Mouse (Mus musculus) c-Kit-positive CD71-positive TER-119-positive erythroid progenitor cells, embryonic 14.5 days (primary cell): ENCODE measurements around the gene Drd1.

Experiments used
- DNase-seq: peaks from one replicate; pipeline ENCODE4 v3.0.0-alpha.2; 2013; ENCODE audit warnings: low spot score

The Drd1 gene

DNA sequence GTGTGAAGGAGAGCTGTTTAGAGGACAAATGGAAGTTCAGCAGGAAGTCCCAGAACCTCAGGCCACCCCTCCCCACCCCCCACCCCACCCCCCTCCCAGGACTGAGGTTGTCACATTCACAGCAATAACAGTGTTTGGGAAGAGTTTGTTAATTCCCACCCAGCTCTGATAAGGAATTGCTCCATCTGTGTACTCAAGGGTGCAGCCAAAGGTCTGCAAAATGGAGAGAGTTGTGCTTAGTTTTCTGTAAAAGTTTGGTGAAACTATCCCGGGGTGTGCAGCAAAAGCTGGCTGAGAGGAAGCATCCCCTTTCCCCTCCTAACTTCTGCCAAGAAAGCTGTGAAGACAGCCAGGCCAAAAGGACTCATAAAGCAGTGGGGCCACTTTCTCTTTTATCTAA lies 17.6 kb upstream of the Drd1 start:
- no peak for DNase-seq

DNA sequence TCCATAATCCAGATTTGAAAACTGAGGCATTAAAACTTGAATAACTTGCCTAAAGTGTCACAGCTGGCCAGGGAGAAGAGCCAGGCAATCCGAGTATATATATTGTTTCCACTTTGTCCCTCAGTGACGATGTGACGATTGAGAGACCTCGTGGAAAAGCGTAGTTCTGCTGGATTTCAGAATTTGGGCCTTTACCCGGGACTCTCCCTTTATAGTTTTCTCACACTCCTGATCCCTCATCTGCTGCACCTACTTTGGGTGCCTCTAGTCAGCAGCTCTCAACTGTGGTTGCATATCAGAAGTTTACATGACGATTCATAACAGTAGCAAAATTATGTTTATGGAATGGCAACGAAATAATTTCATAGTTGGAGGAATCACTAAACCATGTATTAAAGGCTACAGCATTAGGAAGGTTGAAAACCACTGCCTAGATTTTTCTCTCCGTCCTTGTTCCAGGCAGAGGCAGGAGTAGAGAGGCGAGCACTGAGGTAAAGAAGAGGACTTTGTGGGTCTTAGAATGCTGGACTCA lies 17.1 kb upstream of the Drd1 start:
- peak; percentile 27 for DNase-seq

DNA sequence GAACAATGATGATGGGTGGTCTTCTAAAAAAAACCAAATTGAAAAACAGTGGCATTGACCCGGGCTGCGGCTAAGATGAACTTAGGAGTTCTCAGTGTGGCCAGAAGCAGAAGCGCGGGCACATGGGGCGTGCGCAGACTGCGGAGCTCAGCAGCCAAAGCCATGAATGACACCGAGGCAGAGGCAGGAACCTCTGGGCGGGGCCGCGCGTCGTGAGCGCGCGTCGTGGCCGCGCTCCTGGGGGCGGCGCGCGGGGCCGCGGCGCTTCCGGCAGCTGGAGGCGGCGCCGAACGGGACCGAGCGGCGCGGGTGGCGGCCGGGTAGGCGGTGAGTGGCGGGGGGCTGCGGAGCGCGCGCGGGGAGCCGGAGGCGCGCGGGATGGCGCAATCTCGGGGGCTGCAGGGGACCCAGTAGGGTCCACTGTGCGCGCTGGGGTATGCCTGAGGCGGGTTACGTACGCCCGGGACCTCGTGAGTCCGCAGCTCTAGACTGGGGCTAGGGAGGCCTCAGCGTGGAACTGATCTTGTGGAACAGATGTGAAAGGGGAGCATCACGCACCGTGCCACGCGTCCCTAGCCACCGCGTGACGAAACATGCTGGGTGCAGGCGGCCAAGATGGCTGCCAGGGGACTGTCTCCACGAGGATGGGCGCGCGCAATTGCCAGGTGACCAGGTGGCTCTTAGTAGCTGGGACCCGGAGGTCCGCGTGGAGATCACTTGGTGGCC lies 16.3 kb upstream of the Drd1 start, which contains the start of gene Sfxn1:
Gene Sfxn1, plus strand, starts transcription at position 264 of the 726 bp plus-strand sequence.
- DNase-seq, result peak; percentile 59

DNA sequence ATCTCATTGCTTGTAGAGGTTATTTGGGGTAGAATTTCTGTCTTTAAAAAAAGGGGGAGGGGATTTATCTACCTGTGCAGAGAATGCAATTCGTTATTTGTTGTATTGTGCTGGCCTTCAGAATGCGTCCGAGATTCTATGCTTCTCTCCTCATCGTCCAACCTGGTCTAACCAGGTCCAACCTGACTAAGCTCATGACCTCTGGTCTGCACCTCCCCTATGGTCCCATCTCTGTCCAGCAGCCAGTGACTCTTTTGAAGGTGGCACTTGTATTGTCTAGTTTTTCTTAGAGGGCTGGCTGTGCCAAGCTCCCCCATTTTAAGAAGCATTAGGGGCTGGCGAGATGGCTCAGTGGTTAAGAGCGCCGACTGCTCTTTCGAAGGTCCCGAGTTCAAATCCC lies 15.5 kb upstream of the Drd1 start:
- no peak for DNase-seq

DNA sequence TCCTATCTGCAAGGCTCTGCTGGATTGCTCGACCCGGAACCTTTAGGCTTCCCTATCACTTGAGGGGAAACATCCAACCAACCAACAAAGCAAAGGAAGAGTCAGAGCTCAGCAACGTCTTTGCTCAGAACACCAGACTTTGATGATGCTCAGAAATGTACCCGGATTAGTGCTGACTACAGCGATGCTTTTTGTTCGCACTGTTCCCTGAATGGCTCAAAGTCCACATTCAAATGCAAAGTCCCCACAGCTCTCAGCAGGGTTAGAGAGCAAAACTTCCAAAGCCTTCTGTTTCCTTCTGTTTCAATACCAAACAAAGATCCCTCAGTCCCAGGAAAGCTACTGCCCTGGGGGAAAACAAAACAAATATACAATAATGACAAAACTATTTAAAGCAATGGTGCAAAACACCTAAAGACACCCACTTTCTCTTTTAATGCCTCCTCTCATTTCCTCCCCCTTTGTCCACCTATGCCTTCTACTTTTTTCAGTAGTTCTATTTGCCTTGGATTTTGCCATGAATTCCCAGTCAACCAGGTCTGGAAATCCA lies 12.2 kb upstream of the Drd1 start:
- no peak for DNase-seq

DNA sequence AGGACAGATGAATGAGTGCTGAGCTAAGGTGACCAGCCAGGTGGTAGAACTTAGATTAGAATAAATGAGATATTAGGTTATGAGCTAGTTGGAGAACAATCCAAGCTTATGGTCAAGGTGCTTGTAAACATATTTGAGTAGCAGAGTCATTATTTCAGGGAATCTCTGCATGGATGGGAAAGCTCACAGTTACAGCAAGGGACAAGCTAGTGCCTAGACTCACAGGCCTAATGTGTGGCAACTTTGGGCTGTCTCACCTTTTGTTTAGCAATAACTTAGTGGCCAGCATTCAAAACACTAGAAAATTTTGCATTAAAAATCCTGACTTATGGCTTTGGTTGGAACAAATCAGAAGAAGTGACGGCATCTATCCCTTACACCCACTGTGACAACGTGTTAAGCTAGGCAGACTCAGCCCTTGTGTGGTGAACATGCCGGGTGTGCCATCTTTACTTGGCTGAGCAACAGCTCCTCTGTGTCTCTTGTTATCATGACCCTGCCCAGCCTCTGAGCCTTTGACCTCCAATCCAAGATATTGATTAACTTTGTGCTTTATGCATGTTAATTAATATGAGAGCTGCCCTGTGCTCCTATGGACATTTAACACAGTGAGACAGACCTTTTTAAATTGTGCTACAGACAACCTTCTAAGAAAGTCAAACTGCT lies 10.7 kb upstream of the Drd1 start:
- no peak for DNase-seq

DNA sequence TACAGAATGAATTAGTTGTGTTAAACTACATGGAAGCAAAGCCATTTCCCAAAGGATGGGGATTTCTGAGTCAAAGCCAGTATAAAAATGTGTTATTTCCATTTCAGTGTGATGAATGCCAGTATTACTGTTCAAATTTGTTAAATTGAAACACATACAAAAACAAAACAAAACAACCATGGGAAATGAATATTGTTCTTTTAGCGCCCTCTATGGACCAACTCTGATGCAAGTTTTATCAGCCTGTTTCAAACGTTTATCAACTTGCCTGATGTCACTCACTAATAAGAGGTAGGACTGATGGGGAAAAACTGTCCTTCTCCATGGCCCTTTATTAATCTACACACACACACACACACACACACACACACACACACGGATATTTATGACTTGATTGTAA lies 7.8 kb upstream of the Drd1 start:
- no peak for DNase-seq

DNA sequence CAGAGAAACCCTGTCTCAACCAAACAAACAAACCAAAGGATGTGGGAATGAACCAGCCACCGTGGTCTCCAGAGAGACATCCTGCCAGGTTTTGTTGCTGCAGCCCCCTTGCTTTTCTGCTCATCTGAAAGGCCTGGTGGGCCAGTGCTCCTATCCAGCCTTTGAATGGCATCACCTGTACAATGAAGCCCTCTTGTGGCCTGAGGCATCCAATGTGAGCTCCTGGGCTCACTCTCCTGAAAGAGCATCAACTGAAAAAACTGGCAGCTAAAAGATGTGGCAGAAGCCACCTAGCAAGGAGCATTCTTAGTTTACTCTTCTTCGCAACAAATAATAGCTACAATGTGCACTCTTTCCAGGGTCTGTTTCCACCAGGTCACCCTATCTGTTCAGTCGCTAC lies 6.6 kb upstream of the Drd1 start:
- no peak for DNase-seq

DNA sequence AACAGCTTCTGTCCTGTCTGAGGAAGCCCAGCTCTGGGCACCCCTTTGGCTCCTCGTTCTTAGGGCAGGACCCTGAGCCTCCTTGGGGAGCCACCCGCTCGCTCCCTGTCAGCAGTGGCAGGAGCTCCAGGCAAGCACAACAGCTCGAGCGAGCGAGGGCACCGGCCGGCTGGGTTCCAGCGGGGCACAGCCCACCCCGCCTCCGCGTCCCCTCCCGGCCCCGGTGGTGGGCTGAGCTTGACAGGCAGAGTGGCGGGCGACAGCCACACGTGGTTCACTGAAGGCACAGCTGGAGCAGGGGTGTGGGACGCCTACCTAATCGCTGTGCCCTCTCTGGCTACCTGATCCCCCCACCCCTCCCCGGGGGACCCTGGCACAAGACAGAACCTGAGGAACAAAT lies 543 bp downstream of the Drd1 start:
- DNase-seq, result no peak

DNA sequence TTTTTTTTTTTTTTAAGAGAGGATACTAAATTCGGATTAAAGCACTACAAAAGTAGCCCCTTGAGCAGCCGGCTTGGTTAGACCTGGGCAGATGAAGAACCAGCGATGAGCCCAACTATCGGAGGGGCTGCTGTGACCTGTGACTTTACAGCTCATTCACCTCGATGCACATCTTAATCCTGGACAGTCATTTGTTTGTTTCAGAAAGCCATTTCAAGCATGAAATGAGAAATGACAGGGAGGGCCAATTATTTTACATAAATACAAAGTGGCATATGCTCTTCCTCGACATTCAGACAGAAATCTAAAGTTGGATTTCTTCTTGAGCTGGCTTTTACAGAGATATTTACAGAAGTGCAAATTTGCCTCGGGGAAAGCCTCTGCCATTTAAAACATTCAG lies 3.9 kb downstream of the Drd1 start:
- DNase-seq, result no peak

DNA sequence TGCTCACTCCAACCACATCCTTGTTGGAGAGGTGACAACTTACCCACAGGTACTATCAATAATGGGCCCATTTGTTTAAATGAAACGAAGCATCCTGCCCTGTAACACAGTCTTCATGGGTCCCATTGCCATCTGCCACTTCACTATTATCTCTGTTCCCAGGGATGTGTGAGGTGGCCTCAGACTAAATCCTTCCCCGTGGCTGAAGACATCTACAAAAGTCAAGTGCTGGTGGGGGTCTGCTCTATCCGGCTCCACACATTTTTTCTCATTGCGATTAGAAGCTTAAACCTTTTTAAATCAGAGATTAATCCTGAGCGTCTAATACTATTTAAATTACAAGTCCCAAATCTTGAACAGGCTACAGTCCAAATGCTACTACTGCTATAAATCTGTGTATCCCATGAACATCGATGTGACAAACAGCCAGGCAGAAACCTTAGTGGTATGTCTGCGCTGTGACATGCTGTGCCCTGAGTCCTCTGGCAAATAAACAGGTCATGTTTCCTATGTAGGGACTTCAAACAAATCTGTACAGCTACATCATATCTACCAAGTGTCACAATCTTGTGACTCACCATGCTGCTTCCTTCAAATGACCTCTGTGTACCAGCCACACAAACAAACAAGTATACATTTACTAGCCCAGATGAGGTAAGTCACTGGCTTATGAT lies 6.7 kb downstream of the Drd1 start:
- no peak for DNase-seq

DNA sequence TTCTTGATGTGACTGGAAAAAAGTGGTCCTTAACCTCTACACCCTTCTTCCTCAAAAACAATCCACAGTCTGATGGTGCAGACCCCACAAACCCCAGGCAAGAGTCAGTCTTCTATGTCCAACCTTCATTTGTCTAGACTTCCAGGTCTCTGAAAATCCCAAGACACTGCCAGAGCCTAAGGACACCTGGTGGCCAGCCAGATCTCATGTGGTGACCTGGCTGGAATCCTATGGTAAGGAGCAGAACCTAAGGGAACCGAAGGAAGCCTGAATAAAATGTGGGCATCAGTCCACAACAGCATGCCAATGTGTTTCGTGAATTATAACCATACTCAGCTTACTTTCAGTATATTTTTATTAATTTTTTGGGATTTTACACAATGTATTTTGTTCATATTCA lies 15.2 kb downstream of the Drd1 start:
- DNase-seq, result no peak

DNA sequence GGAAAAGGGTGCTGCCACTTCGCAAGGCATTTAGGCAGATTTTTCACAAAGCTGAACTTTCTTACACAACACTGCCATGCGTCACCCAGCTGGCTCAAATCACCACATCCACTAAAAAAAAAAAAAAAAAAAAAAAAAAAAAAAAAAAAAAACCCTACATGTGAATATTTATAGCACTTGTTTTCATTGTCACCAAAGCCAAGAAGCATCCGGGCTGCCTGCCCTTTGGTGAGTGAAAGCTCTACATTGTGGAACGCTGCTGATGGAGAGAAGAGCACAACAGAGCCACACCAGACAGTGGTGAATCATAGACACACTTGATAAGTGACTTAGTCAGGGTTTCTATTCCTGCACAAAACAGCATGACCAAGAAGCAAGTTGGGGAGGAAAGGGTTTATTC lies 17.6 kb downstream of the Drd1 start:
- no peak for DNase-seq

DNA sequence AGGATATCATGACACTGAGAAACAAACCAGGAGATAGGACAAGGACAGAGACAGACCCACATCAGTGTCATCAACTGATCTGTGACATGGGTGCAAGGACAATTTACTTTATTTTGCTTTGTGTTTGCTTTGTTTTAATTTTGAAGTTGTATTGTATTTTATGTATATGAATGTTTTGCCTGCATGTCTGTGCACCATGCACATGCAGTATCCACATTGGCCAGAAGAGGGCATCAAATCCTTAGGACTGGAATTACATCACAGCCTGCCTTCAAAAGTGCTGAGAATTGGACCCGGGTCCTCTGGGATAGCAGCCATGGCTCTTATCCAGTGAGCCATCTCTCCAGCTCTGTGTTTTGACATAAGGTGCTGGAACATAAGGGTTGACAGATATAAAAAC lies 20.0 kb downstream of the Drd1 start:
- peak; percentile 12 for DNase-seq

DNA sequence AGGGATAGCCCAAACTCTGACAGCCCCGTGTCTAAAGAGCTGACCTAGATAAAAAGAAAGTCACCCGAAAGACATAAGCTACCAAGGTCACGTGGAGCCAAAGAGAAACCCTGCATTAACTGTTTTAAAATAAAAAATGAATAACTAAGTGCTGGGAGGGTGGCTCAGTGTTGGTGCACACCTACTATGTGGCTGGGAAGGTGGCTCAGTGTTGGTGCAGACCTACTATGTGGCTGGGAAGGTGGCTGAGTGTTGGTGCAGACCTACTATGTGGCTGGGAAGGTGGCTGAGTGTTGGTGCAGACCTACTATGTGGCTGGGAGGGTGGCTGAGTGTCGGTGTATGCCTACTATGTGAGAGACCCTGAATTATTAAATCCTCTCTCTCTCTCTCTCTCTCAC lies 21.9 kb downstream of the Drd1 start:
- no peak for DNase-seq

DNA sequence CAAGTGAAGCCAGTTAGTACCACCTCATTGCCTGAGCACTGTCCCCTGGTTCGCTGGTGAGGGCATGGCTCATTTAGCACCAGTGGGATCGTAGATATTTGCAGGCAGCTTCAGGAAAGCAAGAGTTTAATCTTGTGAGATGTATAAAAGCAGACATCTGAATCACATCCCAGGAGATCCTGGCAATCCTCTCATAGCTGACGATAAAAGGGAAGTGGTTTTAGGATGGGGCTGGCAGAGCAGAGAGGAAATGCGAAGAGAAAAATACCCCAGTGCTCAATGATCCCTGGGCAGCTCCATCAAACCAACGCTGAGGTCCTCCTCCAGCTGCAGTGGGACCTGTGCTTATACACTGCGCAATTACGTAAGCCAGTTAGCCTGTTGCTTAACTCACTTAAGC lies 28.4 kb downstream of the Drd1 start:
- no peak for DNase-seq

DNA sequence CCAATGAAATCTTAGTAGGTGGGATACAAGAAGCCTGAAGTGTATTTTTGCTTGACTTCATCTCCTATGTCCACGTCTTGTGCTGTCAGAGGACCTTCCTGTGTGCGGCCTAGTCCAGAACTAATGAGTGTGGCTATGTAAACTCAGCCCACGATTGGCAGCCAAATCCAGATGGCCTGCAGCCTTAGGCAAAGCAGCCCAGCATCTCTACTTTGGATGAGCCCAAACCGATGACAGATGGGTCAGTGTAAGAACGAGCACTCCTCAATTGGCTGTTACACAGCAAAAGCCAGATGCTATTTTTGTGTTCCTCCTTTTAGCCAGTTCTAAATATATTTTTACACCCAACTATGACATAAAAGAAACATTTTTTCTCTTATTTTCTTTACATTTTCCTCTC lies 32.2 kb downstream of the Drd1 start:
- DNase-seq, result no peak

DNA sequence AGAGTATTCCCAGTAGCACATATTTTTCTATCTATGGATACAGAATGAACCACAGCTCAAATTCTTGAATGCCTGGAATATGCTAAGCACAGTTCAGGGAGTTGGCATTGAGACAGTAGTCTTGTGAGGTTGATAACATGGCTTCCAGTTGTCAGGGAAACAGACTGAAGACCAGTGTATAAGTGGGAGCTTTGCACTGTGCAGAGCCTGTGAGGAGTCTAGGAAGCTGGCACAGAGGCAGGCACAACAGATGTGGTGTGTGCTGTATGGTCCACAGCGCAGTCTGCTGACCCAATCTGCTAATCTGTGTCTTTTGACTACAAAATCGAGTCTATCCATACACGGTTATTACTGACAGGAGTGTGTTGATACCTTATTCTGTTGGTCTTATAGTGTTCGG lies 46.8 kb downstream of the Drd1 start:
- no peak for DNase-seq
